Mouse (Mus musculus) c-Kit-positive CD71-negative TER-119-negative erythroid progenitor cells, embryonic 14.5 days (primary cell): ENCODE results near the gene Pde4d.

Experiments used
- DNase-seq: peaks from one replicate; pipeline ENCODE4 v3.0.0-alpha.2; 2013; ENCODE audit warnings: low read depth

Pde4d gene

GRCm38 (mm10) chr13:108489825-108490224 is 40.1 kb downstream of the Pde4d start:
- no peak for DNase-seq

- DNase-seq, result no peak
These were observed 41.1 kb downstream of the Pde4d start for GRCm38 (mm10) chr13:108490872-108491271.

DNA sequence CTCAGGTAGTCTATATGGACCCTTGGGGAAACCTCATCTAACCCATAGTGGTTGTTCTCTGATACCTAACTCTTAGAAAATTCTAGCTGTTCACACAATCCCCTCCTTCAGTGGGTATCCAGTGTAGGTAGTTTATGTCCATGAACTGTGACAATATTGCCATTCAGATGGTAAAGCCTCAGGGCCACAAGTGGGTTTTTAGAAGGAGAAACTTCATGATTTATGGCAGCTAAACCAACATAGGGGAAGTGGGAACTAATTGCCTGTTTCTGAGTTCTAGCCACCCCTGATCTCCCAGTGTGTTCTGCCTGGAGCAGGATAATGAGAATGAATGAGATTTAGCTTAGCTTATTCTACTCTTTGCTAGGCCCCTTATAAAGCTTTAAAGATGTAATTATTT is 43.1 kb downstream of the Pde4d start:
- DNase-seq, result no peak

GRCm38 (mm10) chr13:108494365-108494764 is 44.6 kb downstream of the Pde4d start:
- DNase-seq, result no peak

DNA sequence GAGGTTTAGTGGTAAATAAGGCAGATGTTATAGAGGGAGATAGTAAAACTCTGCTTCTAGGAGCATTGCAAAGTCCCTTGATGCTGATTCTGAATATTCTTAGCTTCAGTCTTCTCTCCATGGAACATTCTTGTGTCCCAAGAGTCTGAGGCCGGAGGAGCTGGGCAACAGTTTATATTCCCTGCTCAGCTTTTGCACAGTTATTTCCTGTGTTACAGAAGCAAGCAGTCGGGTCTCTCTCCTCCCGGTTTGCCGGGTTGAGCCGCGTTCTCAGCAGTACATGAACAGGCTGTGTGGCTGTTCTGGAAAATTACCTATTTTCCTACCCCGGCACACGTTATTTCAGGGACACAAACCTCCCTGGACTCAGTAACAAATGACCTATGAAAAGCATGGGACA is 48.0 kb downstream of the Pde4d start:
- no peak for DNase-seq

- no peak for DNase-seq
These were observed 48.5 kb downstream of the Pde4d start for GRCm38 (mm10) chr13:108498247-108498743.

DNA sequence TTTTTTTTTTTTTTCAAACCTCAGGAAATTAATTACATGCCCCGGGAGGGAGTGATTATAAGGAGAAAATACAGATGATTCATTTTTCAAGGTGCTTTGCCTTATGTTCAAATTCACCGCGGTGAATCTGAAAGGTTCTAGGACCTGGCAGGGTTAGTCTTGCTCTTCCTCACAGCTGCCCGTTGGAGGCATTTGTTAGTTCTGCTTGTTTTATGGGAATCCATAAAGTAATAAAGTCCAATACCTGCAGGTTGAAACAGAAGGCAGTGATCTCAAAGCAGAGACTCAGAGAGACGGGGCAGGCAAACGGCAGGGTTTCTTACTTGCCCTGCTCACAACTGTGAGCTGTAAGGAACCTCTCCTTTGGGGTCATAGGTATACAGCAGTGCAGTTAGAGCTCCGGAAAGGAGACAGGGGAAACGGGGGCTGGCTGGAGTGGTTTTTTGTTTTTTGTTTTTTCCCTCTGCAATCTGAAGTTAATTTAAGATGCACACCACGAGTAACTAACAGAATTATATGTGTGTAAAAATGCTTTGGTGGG is 49.1 kb downstream of the Pde4d start:
- no peak for DNase-seq

DNA sequence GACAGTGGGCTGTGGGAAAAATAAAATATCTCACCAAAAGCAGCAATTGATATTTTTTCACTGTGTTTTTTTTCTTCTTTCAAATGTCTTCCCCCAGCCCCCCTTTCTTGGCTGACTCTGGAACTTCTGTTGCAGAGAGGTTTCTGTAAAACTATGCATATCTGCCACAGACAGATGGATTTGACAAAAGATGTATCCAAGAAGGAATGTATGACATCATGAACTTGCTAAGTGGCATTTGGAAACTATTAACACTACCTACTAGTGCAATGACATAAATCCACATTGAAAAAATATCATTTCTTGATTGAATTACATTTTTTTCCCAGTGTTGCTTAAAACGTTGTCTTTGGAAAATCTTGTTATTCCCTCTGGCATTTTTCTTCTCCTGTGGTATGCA is 51.6 kb downstream of the Pde4d start:
- no peak for DNase-seq

DNA sequence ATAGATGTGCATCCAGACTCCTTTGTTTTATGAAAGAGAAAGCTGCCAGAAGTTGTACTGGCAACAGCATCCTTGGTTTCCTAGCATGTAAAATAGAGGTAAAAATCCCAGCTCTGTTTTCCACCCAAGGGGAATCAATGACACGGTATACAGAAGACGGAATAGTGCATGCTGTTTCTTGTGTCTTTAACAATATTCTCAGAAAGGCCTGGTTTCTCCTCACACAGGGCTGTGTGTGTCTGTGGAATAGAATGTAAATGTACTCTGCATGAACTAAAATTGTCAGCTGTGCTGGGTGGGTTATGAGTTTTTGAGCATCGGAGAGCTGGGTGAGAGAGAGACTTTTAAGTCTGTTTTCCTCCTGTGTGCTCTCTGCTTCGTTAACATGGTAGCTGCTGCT is 74.8 kb downstream of the Pde4d start:
- DNase-seq, result no peak

DNA sequence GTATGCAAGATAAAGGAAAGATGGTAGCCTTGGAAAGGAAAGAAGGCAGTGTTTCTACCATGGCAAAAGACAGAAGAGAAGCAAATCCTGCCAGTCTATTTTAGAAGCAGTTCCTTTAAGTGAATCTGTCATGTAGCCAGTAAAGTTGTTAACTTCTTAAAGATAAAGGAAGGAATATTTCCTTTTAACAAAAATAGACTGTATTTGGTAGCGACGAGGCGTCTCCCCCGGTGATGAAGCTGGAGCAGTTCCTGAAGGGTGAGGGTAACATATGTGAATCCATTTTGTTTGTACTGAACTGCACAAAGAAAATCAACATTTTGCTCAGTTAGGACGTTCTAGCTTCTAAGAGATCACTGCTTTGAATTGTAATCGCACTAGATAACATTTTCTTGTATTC is 75.2 kb downstream of the Pde4d start:
- DNase-seq, result no peak

GRCm38 (mm10) chr13:108526258-108527007 is 76.7 kb downstream of the Pde4d start:
- DNase-seq, result no peak

DNA sequence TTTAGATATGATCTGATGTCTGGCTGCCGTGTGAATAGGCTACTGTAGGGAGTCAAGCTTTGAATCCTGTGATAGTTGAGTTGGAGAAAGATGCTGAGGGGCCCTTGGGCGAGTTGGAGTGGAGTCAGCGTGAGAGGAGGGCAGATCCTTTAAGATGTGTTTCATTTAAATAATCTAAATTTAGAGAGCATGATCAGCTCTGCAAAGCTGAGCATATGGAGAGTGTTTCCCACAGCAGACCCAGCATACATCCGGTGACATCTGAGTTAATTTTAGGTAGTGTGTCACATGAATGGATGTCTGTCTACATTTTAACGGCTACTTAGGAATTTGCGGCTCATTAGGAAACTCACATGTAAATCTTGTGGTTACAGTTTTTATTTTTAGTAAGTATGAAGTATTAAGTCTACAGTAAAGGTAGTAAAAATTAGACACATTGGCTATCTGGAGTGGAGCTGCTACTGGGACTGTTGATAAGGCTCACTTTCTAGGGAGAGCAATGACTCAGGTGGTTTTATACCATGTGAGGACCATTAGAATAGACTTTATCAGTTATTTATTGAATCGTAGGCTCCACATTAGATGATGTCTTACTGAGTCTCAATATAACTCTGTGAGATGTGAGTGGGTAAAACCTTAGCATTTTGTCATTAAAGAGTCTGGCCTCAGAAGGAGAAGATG is 77.5 kb downstream of the Pde4d start:
- DNase-seq, result no peak

DNA sequence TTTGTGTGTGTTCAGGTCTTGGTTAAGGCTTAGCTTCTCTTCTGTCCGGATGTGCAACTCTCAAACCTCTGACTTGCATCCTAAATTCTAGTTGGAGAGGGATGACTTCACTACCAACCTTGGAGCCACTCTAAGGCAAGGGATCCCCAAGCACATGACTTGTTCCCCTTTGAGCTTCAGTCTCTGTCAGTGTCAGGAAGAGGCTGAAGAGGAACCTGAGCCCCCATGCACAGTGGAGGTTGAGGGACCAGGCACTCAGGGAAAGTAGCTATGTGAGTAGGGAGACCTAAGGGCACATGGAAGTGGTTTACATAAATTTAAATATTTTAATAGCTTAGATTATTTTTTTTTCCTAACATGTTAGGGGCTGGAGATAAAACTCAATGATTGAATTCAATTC is 78.6 kb downstream of the Pde4d start:
- DNase-seq, result no peak

DNA sequence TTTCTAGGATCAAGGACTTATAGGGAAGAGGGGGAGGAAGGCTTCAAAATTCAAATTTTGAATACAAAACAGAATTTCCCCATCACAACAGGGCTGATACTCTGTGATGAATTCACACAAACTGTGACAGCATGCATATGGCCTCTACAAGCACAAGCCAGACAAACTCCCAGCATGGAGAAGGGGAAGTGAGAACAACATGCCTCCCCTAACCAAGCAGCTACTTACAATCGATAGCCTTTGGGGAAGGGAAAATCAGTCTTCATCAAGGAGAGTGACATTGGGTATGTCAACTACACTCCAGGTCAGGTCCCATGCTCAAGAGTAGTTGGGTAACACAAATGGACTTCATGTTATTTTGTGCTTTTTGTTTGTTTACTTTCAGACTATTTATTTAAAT is 83.1 kb downstream of the Pde4d start:
- DNase-seq, result no peak

DNA sequence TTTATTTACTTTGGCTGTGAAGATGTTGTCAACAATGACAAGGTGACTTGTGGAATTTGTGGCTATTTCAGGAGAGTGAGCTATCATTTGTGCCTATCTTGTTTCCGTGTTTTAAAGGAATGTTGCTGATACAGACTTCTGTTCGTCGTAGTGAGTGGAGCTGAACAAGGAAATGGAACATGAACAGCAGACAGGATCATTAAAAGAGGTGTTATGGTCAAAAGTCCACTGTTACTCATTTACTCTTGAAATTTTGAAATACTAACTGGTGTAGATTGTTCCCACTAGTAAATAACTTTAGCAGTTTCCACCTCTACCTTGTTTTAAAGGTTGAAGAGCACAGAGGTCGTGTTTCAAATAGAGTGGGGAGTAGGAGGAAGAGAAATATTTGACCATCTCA is 86.7 kb downstream of the Pde4d start:
- no peak for DNase-seq

GRCm38 (mm10) chr13:108536951-108537350 is 87.2 kb downstream of the Pde4d start:
- DNase-seq, result no peak

GRCm38 (mm10) chr13:108538760-108539369 is 89.1 kb downstream of the Pde4d start:
- DNase-seq, result no peak

GRCm38 (mm10) chr13:108541488-108541887 is 91.7 kb downstream of the Pde4d start:
- no peak for DNase-seq

- DNase-seq, result no peak
These were observed 92.6 kb downstream of the Pde4d start for GRCm38 (mm10) chr13:108542342-108542761.

- DNase-seq, result no peak
These were observed 102.5 kb downstream of the Pde4d start for GRCm38 (mm10) chr13:108552288-108552687.

GRCm38 (mm10) chr13:108552995-108553394 is 103.2 kb downstream of the Pde4d start:
- no peak for DNase-seq

DNA sequence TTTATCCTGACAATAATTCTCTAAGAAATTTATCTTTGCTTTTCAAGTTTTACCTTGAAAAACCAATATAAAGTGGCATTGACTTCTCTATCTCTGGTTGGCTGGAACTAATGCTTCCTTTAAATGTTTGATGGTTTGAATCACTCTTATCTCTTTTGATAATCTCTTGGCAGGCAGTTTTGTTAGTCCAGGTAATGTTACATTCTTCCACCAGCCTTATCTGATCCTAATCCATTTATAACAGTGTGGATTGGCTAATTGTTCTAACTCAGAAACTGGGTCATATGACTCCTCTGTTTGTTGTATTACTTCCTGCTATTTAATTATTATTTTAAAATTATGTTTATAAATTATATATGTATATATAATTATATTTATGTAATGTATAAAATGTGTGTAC is 105.2 kb downstream of the Pde4d start:
- no peak for DNase-seq

DNA sequence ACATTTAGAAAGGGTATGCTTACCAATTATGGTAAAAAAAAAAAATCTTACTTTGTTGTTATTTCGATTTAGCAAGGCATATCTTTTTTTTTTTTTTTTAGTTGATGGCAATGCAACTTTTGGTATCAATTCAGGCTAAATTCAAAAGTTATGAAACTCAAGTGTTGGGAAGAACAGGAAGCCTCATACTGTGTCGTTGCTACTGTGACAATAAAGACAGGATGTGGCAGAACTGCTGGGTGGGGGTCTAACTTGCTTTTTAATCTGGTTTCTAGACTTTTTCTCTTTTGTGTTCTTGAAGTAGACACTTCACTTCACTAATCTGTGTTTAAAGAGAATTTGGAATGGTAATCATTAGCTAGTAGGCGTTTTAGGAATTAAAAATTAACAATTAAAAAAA is 147.2 kb downstream of the Pde4d start:
- no peak for DNase-seq
